Mouse (Mus musculus): ENCODE results near the gene Nmd3. TPM values are rescaled to one million over a fixed set of nuclear protein-coding genes. Genes with fewer than 3 reads are reported as not detected.

Nmd3 gene
- polyA plus RNA-seq (2016; fragmentation: Nextera tagmentation; extraction: Ambion mirVana) = 109 and 112 TPM in 2 replicates

DNA sequence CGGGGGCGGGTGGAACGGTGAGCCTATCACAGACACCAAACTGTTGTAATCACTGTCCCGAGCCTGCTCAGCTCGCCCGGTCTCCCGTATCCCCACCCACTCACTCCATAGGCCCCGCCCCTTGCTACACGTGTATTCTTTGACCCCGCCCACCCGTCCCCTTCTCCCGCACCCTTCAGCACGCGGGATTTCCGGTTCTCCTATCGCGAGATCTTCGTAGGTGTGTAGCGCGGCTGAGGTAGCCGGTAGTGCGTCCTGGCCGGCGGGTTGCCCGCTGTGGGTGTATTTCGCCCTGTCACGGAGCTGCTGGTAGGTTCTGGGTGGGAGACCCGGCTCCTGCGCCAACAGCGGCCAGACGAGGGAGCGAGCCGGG is at the start of gene Nmd3:
Nmd3 (plus strand) TSS at position 172 of the 373 bp plus-strand sequence.
- peak within 1 kb of the TSS; percentile 72 for H3K4me2 ChIP-seq (replicated peaks)
- WGBS = under 1% methylated on average over 33 of the region's 33 CpGs
- ATAC-seq (ENCODE audit: low FRiP score, low read depth) = peak; percentile 97
- H3K36me3 ChIP-seq = no peaks in the 10 kb centered on the region
- H3K9me3 ChIP-seq = no peaks in the 10 kb centered on the region
- H3K27me3 ChIP-seq (replicated peaks) = no peaks in the 10 kb centered on the region
- peak within 1 kb of the TSS; percentile 81; the same call in 1 of the 2 replicates for H3K27ac ChIP-seq
- peaks cover 11% of the 10 kb centered on the region for H3K4me1 ChIP-seq
- H3K4me3 ChIP-seq = peak within 1 kb of the TSS; percentile 91
- peak within 1 kb of the TSS; percentile 94 for H3K9ac ChIP-seq

GRCm38 (mm10) chr3:69673351-69673750 is 48.4 kb upstream of the Nmd3 start:
- H3K4me1 ChIP-seq = no peaks in the 10 kb centered on the region

DNA sequence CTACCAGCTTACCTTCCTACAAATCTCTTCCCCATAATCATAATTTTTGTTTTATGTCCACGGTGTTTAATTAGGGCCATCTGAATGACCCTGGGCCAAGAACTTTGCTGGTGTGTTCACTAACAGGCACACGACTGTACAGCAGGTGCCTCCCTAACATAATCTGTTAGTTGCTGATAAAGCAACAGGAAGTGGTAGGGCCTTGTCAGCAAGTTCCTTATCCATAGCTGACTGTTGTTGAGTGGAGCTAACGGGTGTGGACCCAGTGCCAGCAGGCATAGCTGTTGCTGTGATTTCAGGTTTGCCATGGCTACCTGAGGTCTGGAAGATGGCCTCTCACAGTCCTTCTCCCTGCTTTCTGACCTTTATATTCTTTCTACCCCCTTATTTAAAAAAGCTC is 47.6 kb upstream of the Nmd3 start:
- WGBS = 90% methylated on average over 3 of the region's 3 CpGs
- H3K4me1 ChIP-seq = no peaks in the 10 kb centered on the region

More at GRCm38 (mm10) chr3:69673351-69673750, 48.4 kb upstream of the Nmd3 start:
- 95% methylated on average over 10 of the region's 10 CpGs for WGBS
- no peak overlapping the region for H3K9ac ChIP-seq
- H3K27me3 ChIP-seq (replicated peaks) = no peaks in the 10 kb centered on the region
- H3K27ac ChIP-seq = no peak overlapping the region
- no peaks in the 10 kb centered on the region for H3K9me3 ChIP-seq
- ATAC-seq (ENCODE audit: low FRiP score, low read depth) = no peak
- H3K36me3 ChIP-seq = no peaks in the 10 kb centered on the region
- no peak overlapping the region for H3K4me2 ChIP-seq (replicated peaks)
- no peak overlapping the region for H3K4me3 ChIP-seq

DNA sequence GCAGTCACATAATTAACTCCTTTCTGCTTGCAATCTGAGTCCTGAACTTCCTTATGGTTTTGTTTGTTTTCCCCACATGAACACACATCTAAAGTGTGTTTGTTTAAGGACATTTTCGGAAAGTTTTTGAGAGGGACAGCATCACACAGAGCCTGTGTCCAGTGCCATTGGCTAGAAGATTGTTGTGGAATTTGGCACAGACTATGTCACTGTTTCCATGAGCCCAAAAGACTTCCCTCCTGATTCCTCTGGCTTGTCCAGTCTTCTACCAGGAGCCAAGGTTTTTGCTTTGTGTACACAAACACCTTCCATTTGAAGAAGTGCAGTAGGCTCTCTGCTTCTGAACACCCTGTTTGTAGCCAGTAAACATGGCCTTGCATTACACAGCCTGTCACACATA is 32.0 kb upstream of the Nmd3 start:
- Histone ChIP-seq H3K27ac (no peak overlapping the region), H3K27me3 (replicated peaks) (no peaks in the 10 kb centered on the region), H3K4me1 (no peaks in the 10 kb centered on the region), H3K4me3 (no peak overlapping the region), H3K9me3 (no peaks in the 10 kb centered on the region), H3K9ac (no peak overlapping the region), H3K36me3 (no peaks in the 10 kb centered on the region), H3K4me2 (replicated peaks) (no peak overlapping the region)
- no peak for ATAC-seq (ENCODE audit: low FRiP score, low read depth)
- 71% methylated on average over 1 of the region's 1 CpGs for WGBS

More for the DNA sequence above, 47.6 kb upstream of the Nmd3 start:
- no peaks in the 10 kb centered on the region for H3K27me3 ChIP-seq (replicated peaks)
- no peak overlapping the region for H3K4me2 ChIP-seq (replicated peaks)
- H3K36me3 ChIP-seq = no peaks in the 10 kb centered on the region
- H3K9ac ChIP-seq = no peak overlapping the region
- H3K9me3 ChIP-seq = no peaks in the 10 kb centered on the region
- ATAC-seq (ENCODE audit: low FRiP score, low read depth) = no peak
- no peak overlapping the region for H3K27ac ChIP-seq
- H3K4me3 ChIP-seq = no peak overlapping the region

GRCm38 (mm10) chr3:69690939-69691338 is 30.8 kb upstream of the Nmd3 start:
- Histone ChIP-seq H3K4me1 (no peaks in the 10 kb centered on the region), H3K4me2 (replicated peaks) (no peak overlapping the region), H3K4me3 (no peak overlapping the region), H3K9me3 (no peaks in the 10 kb centered on the region), H3K36me3 (no peaks in the 10 kb centered on the region), H3K27me3 (replicated peaks) (no peaks in the 10 kb centered on the region), H3K9ac (no peak overlapping the region), H3K27ac (no peak overlapping the region)
- 94% methylated on average over 2 of the region's 2 CpGs for WGBS
- no peak for ATAC-seq (ENCODE audit: low FRiP score, low read depth)

- 47% methylated on average over 6 of the region's 6 CpGs for WGBS
- ATAC-seq (ENCODE audit: low FRiP score, low read depth) = no peak
Measured at GRCm38 (mm10) chr3:69699851-69700500, 21.8 kb upstream of the Nmd3 start.

DNA sequence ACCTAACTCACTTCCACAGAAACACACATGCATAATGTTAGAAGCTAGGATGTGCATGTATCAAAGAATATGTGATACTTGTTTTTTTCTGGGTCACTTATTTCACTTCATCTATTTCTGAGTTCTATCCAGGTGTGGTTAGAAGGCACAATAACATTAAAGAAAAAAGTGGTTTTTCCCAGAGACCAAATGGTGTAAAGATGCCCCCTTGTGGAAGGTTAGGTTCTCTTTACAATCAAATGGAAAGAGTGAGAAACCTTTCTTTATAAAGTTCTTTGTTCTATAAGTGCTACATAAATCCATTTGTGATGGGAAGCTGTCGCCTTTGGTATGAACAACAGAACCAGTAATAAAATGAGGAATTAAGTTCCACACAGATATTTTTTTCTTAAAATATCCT is 19.9 kb upstream of the Nmd3 start:
- Histone ChIP-seq H3K4me1 (no peaks in the 10 kb centered on the region), H3K9me3 (no peaks in the 10 kb centered on the region), H3K4me2 (replicated peaks) (no peak overlapping the region), H3K9ac (no peak overlapping the region), H3K36me3 (no peaks in the 10 kb centered on the region), H3K4me3 (no peak overlapping the region), H3K27ac (no peak overlapping the region), H3K27me3 (replicated peaks) (no peaks in the 10 kb centered on the region)
- no peak for ATAC-seq (ENCODE audit: low FRiP score, low read depth)
- 43% methylated on average over 1 of the region's 1 CpGs for WGBS

More at GRCm38 (mm10) chr3:69699851-69700500, 21.8 kb upstream of the Nmd3 start:
- no peaks in the 10 kb centered on the region for H3K27me3 ChIP-seq (replicated peaks)
- no peak overlapping the region for H3K4me2 ChIP-seq (replicated peaks)
- H3K9ac ChIP-seq = no peak overlapping the region
- no peaks in the 10 kb centered on the region for H3K4me1 ChIP-seq
- no peaks in the 10 kb centered on the region for H3K36me3 ChIP-seq
- no peak overlapping the region for H3K27ac ChIP-seq
- no peak overlapping the region for H3K4me3 ChIP-seq
- H3K9me3 ChIP-seq = no peaks in the 10 kb centered on the region

- H3K4me3 ChIP-seq = no peak overlapping the region
- H3K27ac ChIP-seq = no peak overlapping the region
- no peaks in the 10 kb centered on the region for H3K27me3 ChIP-seq (replicated peaks)
- H3K9ac ChIP-seq = no peak overlapping the region
- H3K4me2 ChIP-seq (replicated peaks) = no peak overlapping the region
- no peak for ATAC-seq (ENCODE audit: low FRiP score, low read depth)
- no peaks in the 10 kb centered on the region for H3K36me3 ChIP-seq
- no peaks in the 10 kb centered on the region for H3K4me1 ChIP-seq
- H3K9me3 ChIP-seq = no peaks in the 10 kb centered on the region
Measured at GRCm38 (mm10) chr3:69702421-69702820, 19.4 kb upstream of the Nmd3 start.

- Histone ChIP-seq H3K27me3 (replicated peaks) (no peaks in the 10 kb centered on the region), H3K4me3 (no peak overlapping the region), H3K27ac (no peak overlapping the region), H3K9me3 (no peaks in the 10 kb centered on the region), H3K4me1 (no peaks in the 10 kb centered on the region), H3K4me2 (replicated peaks) (no peak overlapping the region), H3K9ac (no peak overlapping the region), H3K36me3 (no peaks in the 10 kb centered on the region)
- 52% methylated on average over 12 of the region's 12 CpGs for WGBS
- peak; percentile 64 for ATAC-seq (ENCODE audit: low FRiP score, low read depth)
Measured at GRCm38 (mm10) chr3:69709043-69709929, 12.5 kb upstream of the Nmd3 start.

GRCm38 (mm10) chr3:69711907-69712600 is 9.7 kb upstream of the Nmd3 start:
- no peaks in the 10 kb centered on the region for H3K9me3 ChIP-seq
- ATAC-seq (ENCODE audit: low FRiP score, low read depth) = no peak
- H3K27ac ChIP-seq = no peak overlapping the region
- no peak overlapping the region for H3K9ac ChIP-seq
- no peak overlapping the region for H3K4me3 ChIP-seq
- no peaks in the 10 kb centered on the region for H3K27me3 ChIP-seq (replicated peaks)
- H3K4me2 ChIP-seq (replicated peaks) = no peak overlapping the region
- H3K36me3 ChIP-seq = no peaks in the 10 kb centered on the region
- no peaks in the 10 kb centered on the region for H3K4me1 ChIP-seq
- WGBS = 58% methylated on average over 8 of the region's 8 CpGs

DNA sequence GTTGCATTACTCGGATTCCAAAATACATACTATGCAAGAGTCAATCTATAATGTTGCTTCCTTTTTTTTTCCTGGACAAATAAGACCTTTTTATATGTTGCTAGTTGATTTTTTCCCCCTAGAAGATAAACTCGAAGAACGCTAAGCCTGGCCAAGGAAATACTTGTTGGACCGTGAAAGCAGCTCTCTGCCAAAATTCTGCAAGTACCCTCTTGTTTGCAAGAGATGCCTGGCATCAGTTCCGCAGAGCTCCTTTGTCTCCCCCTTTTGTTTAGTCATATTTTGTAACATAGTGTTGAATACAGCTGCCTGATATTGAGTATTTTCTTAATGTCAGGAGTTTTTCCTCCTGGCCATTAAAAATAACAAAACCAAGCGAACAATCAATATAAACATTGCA is 4.3 kb upstream of the Nmd3 start:
- Histone ChIP-seq H3K9me3 (no peaks in the 10 kb centered on the region), H3K4me3 (no peak overlapping the region), H3K9ac (no peak overlapping the region), H3K4me1 (no peaks in the 10 kb centered on the region), H3K27me3 (replicated peaks) (no peaks in the 10 kb centered on the region), H3K27ac (no peak overlapping the region), H3K36me3 (no peaks in the 10 kb centered on the region), H3K4me2 (replicated peaks) (no peak overlapping the region)
- no peak for ATAC-seq (ENCODE audit: low FRiP score, low read depth)
- 92% methylated on average over 6 of the region's 6 CpGs for WGBS

DNA sequence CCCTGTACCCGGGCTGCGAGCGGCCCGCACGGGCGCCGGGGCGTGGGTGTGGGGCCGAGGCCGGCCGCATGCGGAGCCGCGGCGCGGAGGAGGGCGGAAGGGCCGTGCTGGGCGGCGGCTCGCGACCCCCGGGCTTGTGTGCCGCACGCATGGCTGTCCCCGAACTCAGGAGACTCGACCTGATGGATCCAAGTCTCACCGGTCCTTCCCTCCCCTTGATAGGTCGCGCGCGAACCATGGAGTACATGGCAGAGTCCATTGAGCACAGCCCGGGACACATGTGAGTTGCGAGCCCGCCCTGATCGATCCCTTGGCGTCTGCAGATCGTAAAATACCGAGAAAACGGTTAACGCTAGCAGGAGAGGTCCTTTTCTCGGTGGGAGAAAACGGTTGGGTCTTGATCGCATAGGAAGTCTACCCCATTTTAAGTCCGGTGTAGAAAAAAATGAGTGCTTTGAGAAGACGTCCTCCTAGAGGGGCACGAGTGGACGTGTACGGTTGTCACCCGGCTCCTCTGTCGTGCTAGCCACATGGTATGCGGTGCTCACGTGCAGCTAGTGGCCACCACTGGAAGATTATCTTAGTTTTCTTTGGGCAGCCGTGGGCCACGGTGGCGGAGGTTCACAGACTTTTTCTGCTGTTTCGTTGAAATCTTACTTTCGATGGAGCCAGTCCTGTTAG is 542 bp downstream of the Nmd3 start:
- peak overlapping the region; percentile 94 for H3K9ac ChIP-seq
- H3K4me3 ChIP-seq = peak overlapping the region; percentile 91
- no peaks in the 10 kb centered on the region for H3K9me3 ChIP-seq
- H3K27me3 ChIP-seq (replicated peaks) = no peaks in the 10 kb centered on the region
- H3K27ac ChIP-seq = peak overlapping the region; percentile 81; the same call in 1 of the 2 replicates
- H3K4me1 ChIP-seq = peaks cover 11% of the 10 kb centered on the region
- whole genome bisulfite sequencing = under 1% methylated on average over 58 of the region's 58 CpGs
- H3K36me3 ChIP-seq = no peaks in the 10 kb centered on the region
- ATAC-seq (ENCODE audit: low FRiP score, low read depth) = peak; percentile 89
- peak overlapping the region; percentile 72 for H3K4me2 ChIP-seq (replicated peaks)

Data from neural tube, embryonic 12.5 days (tissue).